In the genomic region with DNA sequence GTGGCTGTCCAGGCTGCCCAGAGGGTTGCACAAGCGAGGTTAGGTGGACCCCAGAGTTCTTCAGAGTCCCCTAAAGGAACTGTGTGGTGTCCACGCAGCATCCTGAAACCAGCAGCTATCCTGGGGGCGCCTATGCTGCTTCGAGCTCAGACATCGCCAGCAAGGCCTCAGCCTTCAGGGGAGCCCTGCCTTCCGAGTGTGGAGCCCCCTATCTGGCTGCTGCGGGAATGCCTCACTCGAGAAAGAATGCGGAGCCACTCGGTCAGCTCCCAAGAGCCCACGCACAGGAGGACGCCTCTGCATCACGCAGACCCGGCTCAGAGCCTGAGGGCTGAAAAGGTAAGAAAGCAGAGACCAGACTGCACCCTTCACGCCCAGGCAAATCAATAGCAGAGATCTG, we compare ENCODE assay signal across 19 mouse cellular contexts. TPM values are rescaled to one million over a fixed set of nuclear protein-coding genes. Genes with fewer than 3 reads are reported as not detected.
DNase-seq lines count a peak whose midpoint lies in the region; ATAC-seq lines count a peak whose summit lies in the region.
"Had no signal": no experiment of that assay in that cellular context is flagged by ENCODE, and none has a peak within 500 bp of the region (broad histone marks: within the 10 kb centered on the region; RNA-seq: fewer than 3 reads in every experiment).

No protein-coding gene starts in this region.

- H3K4me2 ChIP-seq in hindbrain, embryonic 11.5 days (replicated peaks; ENCODE audit: low read depth, low read length) = no peak overlapping the region
- no peak overlapping the region for H3K4me2 ChIP-seq in forebrain, embryonic 16.5 days (ENCODE audit: low read length)
- no peak overlapping the region for H3K4me2 ChIP-seq in midbrain, embryonic 14.5 days (ENCODE audit: low read length)
- H3K4me2 ChIP-seq: limb, embryonic 15.5 days; neural tube, embryonic 12.5 days had no signal

- H3K27ac ChIP-seq in hindbrain, embryonic 10.5 days = peak overlapping the region; percentile 67
- H3K27ac ChIP-seq in hindbrain, embryonic 11.5 days (ENCODE audit: low read depth, low read length) = no peak overlapping the region
- peak overlapping the region; percentile 93 for H3K27ac ChIP-seq in forebrain, embryonic 16.5 days (ENCODE audit: low read length)
- peak overlapping the region; percentile 97 for H3K27ac ChIP-seq in midbrain, embryonic 14.5 days (replicated peaks; ENCODE audit: low read depth, low read length)
- no peak overlapping the region for H3K27ac ChIP-seq in limb, embryonic 10.5 days
- H3K27ac ChIP-seq: gastrocnemius, adult 2 months; limb, embryonic 15.5 days had no signal

- 68% methylated on average over 15 of the region's 15 CpGs for WGBS in hindbrain, embryonic 10.5 days
- 59% methylated on average over 15 of the region's 15 CpGs for WGBS in hindbrain, embryonic 11.5 days
- WGBS in forebrain, embryonic 16.5 days = 56% methylated on average over 15 of the region's 15 CpGs
- 50% methylated on average over 15 of the region's 15 CpGs for WGBS in midbrain, embryonic 14.5 days
- WGBS in limb, embryonic 10.5 days = 69% methylated on average over 15 of the region's 15 CpGs

- no peaks in the 10 kb centered on the region for H3K9me3 ChIP-seq in hindbrain, embryonic 10.5 days
- no peaks in the 10 kb centered on the region for H3K9me3 ChIP-seq in hindbrain, embryonic 11.5 days (ENCODE audit: control insufficient read depth, low read length)
- no peaks in the 10 kb centered on the region for H3K9me3 ChIP-seq in forebrain, embryonic 16.5 days (ENCODE audit: control insufficient read depth, low read length)
- no peaks in the 10 kb centered on the region for H3K9me3 ChIP-seq in midbrain, embryonic 14.5 days (ENCODE audit: control insufficient read depth, low read length)
- no peaks in the 10 kb centered on the region for H3K9me3 ChIP-seq in limb, embryonic 10.5 days (replicated peaks)
- H3K9me3 ChIP-seq: limb, embryonic 15.5 days; neural tube, embryonic 12.5 days had no signal

- no peak overlapping the region for H3K4me3 ChIP-seq in hindbrain, embryonic 10.5 days
- no peak overlapping the region for H3K4me3 ChIP-seq in hindbrain, embryonic 11.5 days (ENCODE audit: low read depth, low read length)
- no peak overlapping the region for H3K4me3 ChIP-seq in forebrain, embryonic 16.5 days (replicated peaks; ENCODE audit: low read length)
- no peak overlapping the region for H3K4me3 ChIP-seq in midbrain, embryonic 14.5 days (replicated peaks; ENCODE audit: low read depth, low read length)
- H3K4me3 ChIP-seq in limb, embryonic 10.5 days = no peak overlapping the region
- H3K4me3 ChIP-seq: gastrocnemius, adult 2 months; limb, embryonic 15.5 days; megakaryocyte, embryonic 14.5 days; neural tube, embryonic 12.5 days had no signal

- no peak for DNase-seq in hindbrain, embryonic 10.5 days (ENCODE audit: low spot score)
- DNase-seq in hindbrain, embryonic 11.5 days (ENCODE audit: low spot score) = no peak
- DNase-seq in ES-CJ7 (ENCODE audit: low read depth, low spot score) = peak; percentile 28
- DNase-seq in midbrain, embryonic 14.5 days = peak; percentile 56
- DNase-seq in limb, embryonic 10.5 days (ENCODE audit: low spot score) = no peak
- no peak for DNase-seq in Muller cell, postnatal 12 days (ENCODE audit: inconsistent ontology term)
- no peak for DNase-seq in gastrocnemius, postnatal 10 days
- DNase-seq: cerebellum, adult 11-12 months; gastrocnemius, adult 2 months; heart, postnatal 10 days; kidney, adult 18-20 months; kidney, postnatal 4 days; lung, adult 2 months had no signal

- H3K4me1 ChIP-seq in hindbrain, embryonic 10.5 days (replicated peaks) = peaks cover 32% of the 10 kb centered on the region
- 0 out of 2 replicates have a peak, but pooled peaks cover 6% of the 10 kb centered on the region for H3K4me1 ChIP-seq in hindbrain, embryonic 11.5 days (replicated peaks; ENCODE audit: control insufficient read depth, insufficient read depth, low read length)
- peaks cover 35% of the 10 kb centered on the region for H3K4me1 ChIP-seq in forebrain, embryonic 16.5 days (replicated peaks; ENCODE audit: control insufficient read depth, insufficient read depth, low read length)
- H3K4me1 ChIP-seq in midbrain, embryonic 14.5 days (ENCODE audit: control insufficient read depth, insufficient read depth, low read length) = peaks cover 30% of the 10 kb centered on the region
- H3K4me1 ChIP-seq in limb, embryonic 10.5 days = no peaks in the 10 kb centered on the region
- H3K4me1 ChIP-seq: megakaryocyte, embryonic 14.5 days had no signal

- 0 out of 2 replicates have a peak, but pooled peaks cover 3% of the 10 kb centered on the region for H3K27me3 ChIP-seq in hindbrain, embryonic 10.5 days (ENCODE audit: insufficient read depth, poor library complexity, severe bottlenecking)
- no peaks in the 10 kb centered on the region for H3K27me3 ChIP-seq in hindbrain, embryonic 11.5 days (ENCODE audit: control insufficient read depth, insufficient read depth, low read length)
- no peaks in the 10 kb centered on the region for H3K27me3 ChIP-seq in forebrain, embryonic 16.5 days (replicated peaks; ENCODE audit: control insufficient read depth, insufficient read depth, low read length)
- no peaks in the 10 kb centered on the region for H3K27me3 ChIP-seq in midbrain, embryonic 14.5 days (ENCODE audit: control insufficient read depth, insufficient read depth, low read length)
- no peaks in the 10 kb centered on the region for H3K27me3 ChIP-seq in limb, embryonic 10.5 days (ENCODE audit: low read depth, poor library complexity, severe bottlenecking)
- H3K27me3 ChIP-seq: neural tube, embryonic 12.5 days had no signal

- no peak for ATAC-seq in hindbrain, embryonic 11.5 days (ENCODE audit: low FRiP score)
- no peak for ATAC-seq in forebrain, embryonic 16.5 days
- no peak for ATAC-seq in midbrain, embryonic 14.5 days (ENCODE audit: low FRiP score, low TSS enrichment)

- H3K36me3 ChIP-seq in hindbrain, embryonic 10.5 days = no peaks in the 10 kb centered on the region
- H3K36me3 ChIP-seq in hindbrain, embryonic 11.5 days (ENCODE audit: control insufficient read depth, insufficient read depth, low read length) = no peaks in the 10 kb centered on the region
- no peaks in the 10 kb centered on the region for H3K36me3 ChIP-seq in forebrain, embryonic 16.5 days (ENCODE audit: control insufficient read depth, insufficient read depth)
- H3K36me3 ChIP-seq in midbrain, embryonic 14.5 days (ENCODE audit: control insufficient read depth, insufficient read depth, low read length) = no peaks in the 10 kb centered on the region
- H3K36me3 ChIP-seq in limb, embryonic 10.5 days = no peaks in the 10 kb centered on the region
- H3K36me3 ChIP-seq: G1E; limb, embryonic 15.5 days; neural tube, embryonic 12.5 days had no signal

- no peak overlapping the region for H3K9ac ChIP-seq in hindbrain, embryonic 11.5 days (ENCODE audit: low read depth, low read length)
- no peak overlapping the region for H3K9ac ChIP-seq in forebrain, embryonic 16.5 days (replicated peaks; ENCODE audit: low read depth, low read length)
- H3K9ac ChIP-seq in midbrain, embryonic 14.5 days (replicated peaks; ENCODE audit: low read length) = no peak overlapping the region
- H3K9ac ChIP-seq: limb, embryonic 15.5 days; neural tube, embryonic 12.5 days had no signal

RNA-seq across cellular contexts. Expression of gene Wdr95, which starts 38.2 kb away (rescaled TPM):
- polyA plus RNA-seq in hindbrain, embryonic 10.5 days (2016; fragmentation: Nextera tagmentation; extraction: Ambion mirVana) = 0.08 TPM in 1 of 2 replicates, not detected in the other
- polyA plus RNA-seq in hindbrain, embryonic 11.5 days (2014; fragmentation: Nextera tagmentation; extraction: Ambion mirVana) = not detected in 2 replicates
- polyA plus RNA-seq in forebrain, embryonic 16.5 days (2015; fragmentation: Nextera tagmentation; extraction: Ambion mirVana) = 0.14 and 0.19 TPM in 2 replicates
- polyA plus RNA-seq in midbrain, embryonic 14.5 days (2014; fragmentation: Nextera tagmentation; extraction: Ambion mirVana) = 0.30 TPM in 1 of 2 replicates, not detected in the other
- polyA plus RNA-seq in limb, embryonic 10.5 days (2016; fragmentation: Nextera tagmentation; extraction: Ambion mirVana) = not detected in 2 replicates
- total RNA-seq in gastrocnemius, postnatal 10 days (2021) = under 1 TPM in 1 of 2 experiments, not detected in 1; 0.14 TPM
- total RNA-seq: G1E; heart, adult 8-10 months; heart, postnatal 10 days had no signal
- polyA plus RNA-seq: G1E had no signal

RNA-seq across cellular contexts. Expression of gene Tex26, which starts 50.8 kb away (rescaled TPM):
- 1.1 and 2.9 TPM in 2 replicates for polyA plus RNA-seq in hindbrain, embryonic 10.5 days (2016; fragmentation: Nextera tagmentation; extraction: Ambion mirVana)
- 0.85 and 1.4 TPM in 2 replicates for polyA plus RNA-seq in hindbrain, embryonic 11.5 days (2014; fragmentation: Nextera tagmentation; extraction: Ambion mirVana)
- polyA plus RNA-seq in forebrain, embryonic 16.5 days (2015; fragmentation: Nextera tagmentation; extraction: Ambion mirVana) = 1.1 and 1.3 TPM in 2 replicates
- 0.81 and 1.00 TPM in 2 replicates for polyA plus RNA-seq in midbrain, embryonic 14.5 days (2014; fragmentation: Nextera tagmentation; extraction: Ambion mirVana)
- 0.15 and 0.30 TPM in 2 replicates for polyA plus RNA-seq in limb, embryonic 10.5 days (2016; fragmentation: Nextera tagmentation; extraction: Ambion mirVana)
- under 1 TPM in 1 of 2 experiments, not detected in 1; 0.27 TPM for total RNA-seq in gastrocnemius, postnatal 10 days (2021)
- total RNA-seq: gastrocnemius, adult 2 months; heart, adult 8-10 months; heart, postnatal 10 days had no signal
- polyA plus RNA-seq: G1E had no signal

Comparison
In these comparisons a context has a peak if more than half of its experiments do, and no peak if none do; other contexts are left out.
1. H3K27ac ChIP-seq: peak in hindbrain, embryonic 10.5 days (single experiment), forebrain, embryonic 16.5 days (single experiment) and midbrain, embryonic 14.5 days (single experiment); none in hindbrain, embryonic 11.5 days (single experiment) and limb, embryonic 10.5 days (single experiment).
2. DNase-seq: peak in ES-CJ7 (single experiment) and midbrain, embryonic 14.5 days (single experiment); none in hindbrain, embryonic 10.5 days (single experiment), hindbrain, embryonic 11.5 days (single experiment), limb, embryonic 10.5 days (single experiment), Muller cell, postnatal 12 days (single experiment) and gastrocnemius, postnatal 10 days (single experiment).